Mouse (Mus musculus) intestine, embryonic 14.5 days (tissue): Measurements from ENCODE around the gene Tmed3. TPM values are rescaled to one million over a fixed set of nuclear protein-coding genes. Genes with fewer than 3 reads are reported as not detected.

Experiments used
- ATAC-seq: fragments of 200-750 bp; cut with Nextera tagmentation; replicated peaks from 2 replicates; pipeline ENCODE4 v1.8.0; 2017; ENCODE audit warnings: low read depth, moderate number of reproducible peaks, moderate TSS enrichment, moderate library complexity; ENCODE audit not compliant: low FRiP score, low TSS enrichment
- DNase-seq: peaks from one replicate; pipeline ENCODE4 v3.0.0-alpha.2; 2018; ENCODE audit warnings: low spot score
- H3K27ac ChIP-seq: fragments of 300-500 bp; sonication (generic); 2 replicates; pipeline ENCODE4 v1.5.1; 2014; ENCODE audit warnings: low read depth, mild to moderate bottlenecking, control low read depth
- H3K27me3 ChIP-seq: fragments of 300-500 bp; sonication (generic); replicated peaks from 2 replicates; pipeline ENCODE4 v1.6.1; 2014; ENCODE audit warnings: low read length, control low read depth; ENCODE audit not compliant: control insufficient read depth, insufficient read depth
- H3K36me3 ChIP-seq: fragments of 300-500 bp; sonication (generic); 2 replicates; pipeline ENCODE4 v1.6.1; 2014; ENCODE audit warnings: low read length, control low read depth; ENCODE audit not compliant: control insufficient read depth, insufficient read depth
- H3K4me1 ChIP-seq: fragments of 300-500 bp; sonication (generic); replicated peaks from 2 replicates; pipeline ENCODE4 v1.6.1; 2014; ENCODE audit warnings: low read length, control low read depth, mixed read lengths; ENCODE audit not compliant: control insufficient read depth, insufficient read depth
- H3K4me2 ChIP-seq: fragments of 300-500 bp; sonication (generic); 2 replicates; pipeline ENCODE4 v1.6.1; 2014; ENCODE audit warnings: low read length
- H3K4me3 ChIP-seq: fragments of 300-500 bp; sonication (generic); 2 replicates; pipeline ENCODE4 v1.5.1; 2014; ENCODE audit warnings: low read depth, low read length, control low read depth, mixed read lengths
- H3K9ac ChIP-seq: fragments of 300-500 bp; sonication (generic); 2 replicates; pipeline ENCODE4 v1.6.1; 2014; ENCODE audit warnings: mild to moderate bottlenecking, low read length
- H3K9me3 ChIP-seq: fragments of 300-500 bp; sonication (generic); 2 replicates; pipeline ENCODE4 v1.6.1; 2016; ENCODE audit warnings: low read length, control low read depth; ENCODE audit not compliant: control insufficient read depth
- WGBS: fragments of 180-500 bp; shearing (Covaris S2); extraction: QIAGEN DNeasy Blood & Tissue Kit; methylation state at CpG from one replicate; pipeline ENCODE4 v1.1.7; 2014; 5-methylcytosine and 5-hydroxymethylcytosine counted together
- polyA plus RNA-seq: library from polyadenylated mRNA; unstranded; fragments of >200 nt; fragmentation: Nextera tagmentation; extraction: Ambion mirVana; gene quantifications from 2 replicates; pipeline ENCODE4 v1.2.1, GENCODE M21; 2014

Tmed3 gene
- 97.0 and 104 TPM in 2 replicates for polyA plus RNA-seq

GRCm38 (mm10) chr9:89704265-89705196 is at the start of gene Tmed3:
Tmed3 (minus strand) TSS chr9:89705068.
- peak within 1 kb of the TSS; percentile 77 for H3K27ac ChIP-seq
- H3K36me3 ChIP-seq: peaks cover 24% of the 10 kb centered on the region
- H3K4me3 ChIP-seq: peak within 1 kb of the TSS; percentile 60
- H3K4me1 ChIP-seq: peaks cover 9% of the 10 kb centered on the region
- ATAC-seq (peak; percentile 99), DNase-seq (peak; percentile 89)
- peak within 1 kb of the TSS; percentile 75 for H3K4me2 ChIP-seq
- peak within 1 kb of the TSS; percentile 81 for H3K9ac ChIP-seq
- H3K9me3 ChIP-seq: no peaks in the 10 kb centered on the region
- H3K27me3 ChIP-seq: no peaks in the 10 kb centered on the region
- WGBS: 1% methylated on average over 52 of the region's 52 CpGs

- ATAC-seq (no peak), DNase-seq (no peak)
- no peak overlapping the region for H3K27ac ChIP-seq
- no peak overlapping the region for H3K9ac ChIP-seq
- H3K4me2 ChIP-seq: no peak overlapping the region
- no peaks in the 10 kb centered on the region for H3K9me3 ChIP-seq
- H3K4me1 ChIP-seq: no peaks in the 10 kb centered on the region
- H3K36me3 ChIP-seq: no peaks in the 10 kb centered on the region
- peaks cover 11% of the 10 kb centered on the region for H3K27me3 ChIP-seq
- no peak overlapping the region for H3K4me3 ChIP-seq
Measured at GRCm38 (mm10) chr9:89740041-89740440, 35.2 kb upstream of the Tmed3 start.

DNA sequence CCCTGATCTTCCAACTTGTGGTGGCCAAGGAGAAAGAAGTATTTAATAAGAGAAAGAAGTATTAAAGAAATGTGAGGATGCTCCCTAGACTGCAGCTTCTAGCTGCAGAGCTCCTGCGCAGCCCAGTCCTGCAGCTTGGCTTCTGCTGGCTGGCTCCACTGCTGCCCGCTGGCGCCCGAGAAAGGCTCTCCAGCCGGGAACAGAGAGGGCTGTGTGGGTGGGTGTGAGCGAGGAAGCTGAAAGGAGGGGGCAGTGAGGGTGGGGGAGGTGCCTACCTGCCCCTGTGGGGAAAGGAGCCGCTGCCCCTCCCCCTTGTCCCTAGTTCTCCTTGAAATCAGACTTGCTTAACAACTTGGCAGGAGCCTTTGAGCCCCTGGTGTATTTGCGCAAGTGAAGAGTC is 33.4 kb upstream of the Tmed3 start, which contains the start of gene Ankrd34c:
TSS of gene Ankrd34c (minus strand) at position 181 of the 400 bp plus-strand sequence.
- H3K9ac ChIP-seq: no peak within 1 kb of the TSS

DNA sequence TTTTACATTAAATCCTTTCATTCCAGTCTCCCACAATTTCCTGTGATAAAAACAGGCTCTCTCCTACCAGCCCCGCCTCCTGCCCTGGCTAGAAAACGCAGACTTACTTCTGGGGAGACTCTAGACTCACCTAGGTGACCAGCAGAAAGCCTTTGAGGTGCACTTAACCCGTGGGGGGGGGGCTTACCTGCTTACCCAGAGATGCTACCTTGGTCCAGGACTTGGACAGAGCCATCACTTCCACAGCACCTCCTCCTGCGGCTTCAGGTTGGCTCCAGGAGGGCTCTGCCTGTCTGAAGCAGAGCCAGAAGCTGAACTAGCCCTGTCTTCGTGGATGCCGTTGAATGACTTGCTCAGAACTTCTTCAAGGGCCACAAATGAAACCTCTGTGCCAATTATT is 33.0 kb upstream of the Tmed3 start:
- H3K36me3 ChIP-seq: no peaks in the 10 kb centered on the region
- H3K4me3 ChIP-seq: no peak overlapping the region
- WGBS: 9% methylated on average over 6 of the region's 6 CpGs
- H3K27ac ChIP-seq: no peak overlapping the region
- no peaks in the 10 kb centered on the region for H3K4me1 ChIP-seq
- H3K9ac ChIP-seq: no peak overlapping the region
- H3K9me3 ChIP-seq: no peaks in the 10 kb centered on the region
- H3K27me3 ChIP-seq: peaks cover 11% of the 10 kb centered on the region
- no peak overlapping the region for H3K4me2 ChIP-seq
- ATAC-seq (no peak), DNase-seq (no peak)

More for the DNA sequence above, 33.4 kb upstream of the Tmed3 start, which contains the start of gene Ankrd34c:
- no peak within 1 kb of the TSS for H3K4me2 ChIP-seq
- DNase-seq (no peak), ATAC-seq (no peak)
- WGBS: under 1% methylated on average over 8 of the region's 8 CpGs
- no peaks in the 10 kb centered on the region for H3K9me3 ChIP-seq
- H3K36me3 ChIP-seq: no peaks in the 10 kb centered on the region
- H3K4me1 ChIP-seq: no peaks in the 10 kb centered on the region
- no peak within 1 kb of the TSS for H3K27ac ChIP-seq
- H3K27me3 ChIP-seq: peaks cover 11% of the 10 kb centered on the region
- H3K4me3 ChIP-seq: no peak within 1 kb of the TSS

- Histone ChIP-seq H3K27ac (no peak overlapping the region), H3K36me3 (no peaks in the 10 kb centered on the region), H3K4me3 (no peak overlapping the region), H3K9me3 (no peaks in the 10 kb centered on the region), H3K27me3 (peaks cover 11% of the 10 kb centered on the region), H3K4me1 (no peaks in the 10 kb centered on the region), H3K4me2 (no peak overlapping the region), H3K9ac (no peak overlapping the region)
- WGBS: 6% methylated on average over 20 of the region's 20 CpGs
- DNase-seq: peak; percentile 88
- peak; percentile 70; the same call in 1 of the 2 replicates for ATAC-seq
Measured at GRCm38 (mm10) chr9:89736932-89737705, 32.3 kb upstream of the Tmed3 start.

DNA sequence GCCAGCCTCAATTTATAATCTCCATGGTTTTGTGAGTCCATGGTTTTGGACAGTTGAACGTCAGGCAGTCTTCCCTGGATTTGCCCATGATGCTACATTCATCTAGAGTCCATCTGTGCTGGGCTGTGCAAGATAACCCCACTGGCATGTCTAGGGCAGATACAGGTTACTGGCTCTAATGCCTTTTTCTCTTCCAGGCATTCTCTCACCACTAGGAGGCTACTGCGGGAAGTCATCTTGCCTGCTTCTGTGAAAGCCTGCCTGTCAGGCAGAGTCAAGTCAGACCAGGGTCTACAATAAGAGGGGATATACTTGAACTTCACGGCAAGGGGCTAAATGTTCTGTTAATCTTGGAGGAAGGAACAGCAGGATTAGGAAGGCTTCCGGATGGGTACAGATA is 2.0 kb upstream of the Tmed3 start:
- Histone ChIP-seq H3K9ac (no peak overlapping the region), H3K27me3 (no peaks in the 10 kb centered on the region), H3K36me3 (peaks cover under 1% of the 10 kb centered on the region), H3K4me1 (peaks cover 9% of the 10 kb centered on the region), H3K4me3 (no peak overlapping the region), H3K27ac (no peak overlapping the region), H3K4me2 (no peak overlapping the region), H3K9me3 (no peaks in the 10 kb centered on the region)
- no peak for DNase-seq
- WGBS: 26% methylated on average over 4 of the region's 4 CpGs
- ATAC-seq: no peak

DNA sequence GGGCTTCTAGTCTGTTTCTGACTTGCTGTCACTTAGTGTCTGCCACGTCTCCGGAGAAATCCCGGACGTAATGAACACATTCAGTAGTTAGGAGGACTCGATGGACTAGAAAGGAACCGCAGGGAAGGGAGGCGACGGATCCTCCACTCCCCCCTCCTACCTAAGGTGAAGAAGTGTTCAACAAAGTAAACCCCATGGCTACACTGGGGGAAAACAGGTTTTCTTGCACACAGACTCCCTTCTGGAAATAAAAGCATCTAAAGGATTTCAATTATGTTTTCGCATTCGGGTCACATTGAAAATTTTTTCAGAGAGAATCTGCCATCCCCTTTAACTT is 297 bp upstream of the Tmed3 start:
- H3K9me3 ChIP-seq: no peaks in the 10 kb centered on the region
- 10% methylated on average over 10 of the region's 10 CpGs for WGBS
- peaks cover 18% of the 10 kb centered on the region for H3K36me3 ChIP-seq
- H3K4me2 ChIP-seq: peak overlapping the region; percentile 75
- H3K4me3 ChIP-seq: peak overlapping the region; percentile 60
- peaks cover 9% of the 10 kb centered on the region for H3K4me1 ChIP-seq
- no peaks in the 10 kb centered on the region for H3K27me3 ChIP-seq
- H3K27ac ChIP-seq: peak overlapping the region; percentile 77; the same call in 1 of the 2 replicates
- DNase-seq (no peak), ATAC-seq (peak; percentile 38; the same call in 1 of the 2 replicates)
- H3K9ac ChIP-seq: peak overlapping the region; percentile 64

DNA sequence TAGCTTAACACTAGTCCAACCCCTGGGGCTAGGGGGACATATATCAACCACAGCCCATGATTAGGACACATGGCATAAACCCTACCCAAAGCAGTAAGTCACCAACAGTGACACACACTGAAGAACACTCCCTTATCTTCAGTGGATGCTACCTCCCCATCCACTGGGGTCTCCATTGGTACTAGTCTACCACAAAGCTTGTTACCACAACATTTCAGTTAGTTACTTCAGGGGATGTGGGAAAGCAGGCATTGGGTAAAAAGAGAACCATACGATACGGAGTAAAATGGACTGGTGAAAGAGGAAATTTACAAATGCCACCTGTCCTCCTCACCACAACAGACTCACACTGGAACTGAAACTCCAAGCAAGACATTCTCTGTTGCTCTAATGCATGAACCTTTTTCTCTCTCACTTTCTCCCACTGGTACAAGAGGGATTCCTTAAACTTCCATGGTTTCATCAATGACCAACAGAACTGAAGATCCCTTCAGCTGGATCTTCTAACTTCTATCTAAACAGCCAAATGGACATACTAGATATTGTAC is 3.9 kb downstream of the Tmed3 start:
- no peaks in the 10 kb centered on the region for H3K27me3 ChIP-seq
- peaks cover 38% of the 10 kb centered on the region for H3K36me3 ChIP-seq
- H3K4me1 ChIP-seq: peaks cover 9% of the 10 kb centered on the region
- H3K4me3 ChIP-seq: no peak overlapping the region
- ATAC-seq: no peak
- H3K4me2 ChIP-seq: no peak overlapping the region
- H3K9me3 ChIP-seq: no peaks in the 10 kb centered on the region
- H3K9ac ChIP-seq: no peak overlapping the region
- DNase-seq: no peak
- no peak overlapping the region for H3K27ac ChIP-seq
- 94% methylated on average over 2 of the region's 2 CpGs for WGBS
